Mouse (Mus musculus) c-Kit-positive CD71-negative TER-119-negative erythroid progenitor cells, embryonic 14.5 days (primary cell): ENCODE measurements at regions not wholly inside any gene's neighbourhood (a gene's known extent, or its start where the extent isn't known, plus 50 kb on each side); places are given as distances from the start of the nearest gene placed in this dataset.

Experiments
- DNase-seq: peaks from one replicate; pipeline ENCODE4 v3.0.0-alpha.2; 2013; ENCODE audit warnings: low read depth

DNA sequence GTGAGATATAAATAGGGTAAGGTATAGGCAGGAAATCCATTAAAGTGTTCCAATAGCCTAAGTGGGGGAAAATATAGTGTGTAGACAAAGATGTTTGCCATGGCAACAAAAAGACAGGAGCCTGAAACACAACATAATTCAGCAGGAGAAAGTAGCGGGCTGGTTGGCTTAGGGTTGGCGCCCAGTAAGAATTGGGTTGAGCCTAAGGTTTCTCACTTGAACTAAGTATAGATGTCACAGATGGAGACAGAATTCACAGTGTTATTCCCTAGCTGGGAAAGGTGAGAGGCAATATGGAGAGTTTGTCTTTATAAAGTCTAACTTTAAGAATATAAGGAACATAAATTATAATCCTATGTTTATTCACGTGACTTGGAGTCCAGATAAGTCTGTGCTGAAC is 64.8 kb upstream of the Ogfrl1 start:
- no peak for DNase-seq

DNA sequence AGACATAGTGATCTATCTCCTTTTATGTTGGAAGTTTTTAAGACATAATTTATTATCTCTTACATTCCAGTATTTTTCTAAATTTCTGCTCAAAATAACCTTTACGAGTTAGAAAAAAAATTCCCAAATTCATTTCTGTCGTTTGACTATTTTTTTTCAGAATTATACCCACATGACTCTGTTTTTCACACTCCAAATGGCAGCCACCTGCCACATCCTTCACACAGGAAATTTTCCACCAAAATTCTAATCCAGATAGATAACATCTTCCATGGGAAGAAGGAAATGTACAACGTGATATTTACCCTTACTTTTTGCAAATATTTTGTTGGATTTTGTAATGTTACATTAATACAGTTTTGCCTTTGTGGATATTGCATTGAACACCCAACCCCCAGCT is 66.5 kb upstream of the Ogfrl1 start:
- no peak for DNase-seq

DNA sequence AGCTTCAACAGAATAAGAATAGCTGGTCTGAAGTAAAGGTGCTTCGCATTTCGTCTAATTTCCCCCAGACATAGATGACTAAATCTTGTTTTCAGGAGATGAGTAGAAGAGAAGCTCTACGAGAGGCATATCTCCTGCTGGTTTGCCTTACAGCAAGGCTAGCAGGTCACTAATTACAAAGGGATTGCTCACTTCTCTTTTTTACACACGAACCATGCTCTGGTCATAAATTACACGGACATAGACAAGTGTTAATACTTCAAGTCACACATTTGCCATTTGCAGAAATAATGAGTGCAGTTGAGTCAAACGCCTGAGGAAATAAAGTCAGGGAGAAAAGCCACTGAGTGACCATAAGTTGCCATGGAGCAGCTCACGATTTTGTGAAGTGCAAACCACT is 68.8 kb upstream of the Ogfrl1 start:
- no peak for DNase-seq

DNA sequence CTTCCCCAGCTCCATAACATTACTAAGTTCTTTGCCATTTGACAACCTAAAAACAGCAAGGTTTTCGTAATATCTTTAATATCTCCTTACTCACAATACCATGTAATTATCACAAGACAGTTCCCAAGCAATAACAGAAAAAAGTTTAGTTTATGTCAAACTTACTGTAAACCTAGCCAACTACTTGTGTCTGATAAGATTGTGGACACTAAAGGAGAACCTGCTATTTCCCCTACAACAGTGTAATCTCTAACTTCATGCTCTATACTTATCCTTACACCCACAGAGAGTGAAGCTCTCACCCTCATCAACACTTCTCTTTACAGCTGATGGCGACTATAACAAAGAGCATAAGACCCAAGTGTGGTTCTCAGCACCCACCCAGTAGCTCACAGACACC is 69.8 kb upstream of the Ogfrl1 start:
- no peak for DNase-seq

DNA sequence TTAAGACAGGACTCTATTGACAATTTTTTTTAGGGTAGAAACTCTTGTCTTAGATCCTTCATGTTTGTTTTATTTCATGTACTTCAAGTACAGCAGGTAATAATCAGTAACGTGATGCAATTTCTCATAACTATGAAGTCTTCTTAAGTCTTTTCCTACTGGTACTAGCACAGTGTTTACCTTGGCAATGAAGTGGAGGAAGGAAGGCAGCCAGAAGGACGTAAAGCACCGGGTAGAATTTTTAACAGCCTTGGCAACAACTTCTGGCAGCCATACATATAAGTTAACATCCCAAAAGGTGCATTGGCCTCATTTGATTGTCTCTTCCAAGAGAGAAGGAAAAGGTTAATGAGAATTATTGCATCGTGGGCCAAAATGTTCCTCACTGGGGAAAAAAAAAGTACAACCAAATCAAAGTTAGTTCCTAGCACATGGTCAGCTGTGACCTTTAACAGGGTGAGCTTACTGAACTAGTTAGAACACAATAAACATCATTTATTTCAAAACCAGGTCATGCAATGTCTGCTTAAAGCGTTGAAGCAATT is 83.3 kb upstream of the Ogfrl1 start:
- DNase-seq = no peak

DNA sequence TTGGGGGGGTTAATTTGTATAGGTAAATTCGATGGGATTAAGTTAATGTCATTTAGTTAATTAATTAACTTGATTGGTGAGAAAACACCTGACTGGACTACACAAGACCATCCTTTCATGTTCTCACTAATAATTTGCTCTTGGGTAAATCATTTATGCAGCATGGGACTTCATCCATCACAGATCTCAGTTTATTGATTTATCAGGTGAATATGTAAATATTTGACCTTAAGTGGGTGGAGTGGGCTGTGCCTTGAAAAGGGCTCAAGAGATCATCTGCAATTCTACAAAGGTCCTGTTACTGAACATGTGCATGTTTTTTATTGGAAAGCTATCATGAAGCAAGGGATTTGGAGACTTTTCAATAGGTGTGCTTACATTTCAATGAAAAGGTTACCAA is 87.0 kb upstream of the Ogfrl1 start:
- DNase-seq = no peak

- no peak for DNase-seq
Measured at GRCm38 (mm10) chr1:23485150-23485775, 87.7 kb upstream of the Ogfrl1 start.

DNA sequence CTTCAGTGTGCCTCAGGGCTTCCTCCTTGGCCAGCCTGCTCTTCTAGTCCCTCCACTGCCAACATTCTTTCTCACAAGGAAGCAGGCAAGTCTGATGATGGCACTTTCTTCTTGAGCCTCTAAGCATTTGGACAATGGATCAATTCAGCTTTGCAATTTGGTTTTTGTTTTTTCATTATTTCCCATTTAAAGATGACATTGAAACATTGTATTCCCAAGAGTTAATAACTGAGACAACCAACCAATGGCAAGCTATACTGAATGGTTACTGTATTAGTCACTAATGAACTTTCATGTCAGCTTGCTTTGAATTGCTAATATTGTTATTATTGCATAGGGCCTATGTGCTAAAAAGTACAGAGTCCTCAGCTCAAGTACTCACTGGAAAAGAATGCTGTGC is 89.5 kb upstream of the Ogfrl1 start:
- DNase-seq = no peak

DNA sequence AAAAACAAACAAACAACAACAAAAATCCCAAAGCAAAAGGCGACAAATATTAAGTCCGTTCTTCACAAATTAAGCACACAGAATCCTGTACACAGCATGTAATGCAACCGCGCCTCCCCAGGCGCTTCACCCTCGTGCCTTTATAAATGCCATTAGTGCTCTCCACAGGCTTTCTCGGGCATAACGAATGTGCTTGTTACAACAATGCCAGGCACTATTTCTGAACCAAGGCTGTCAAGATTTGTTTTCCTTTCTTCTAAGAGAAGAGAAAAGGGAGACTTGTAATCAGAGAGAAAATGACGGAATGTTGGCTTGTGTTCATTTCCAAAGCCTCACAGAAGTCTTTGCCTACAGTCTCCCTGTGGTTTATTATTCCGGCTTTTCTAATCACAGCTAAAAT is 93.1 kb upstream of the Ogfrl1 start:
- DNase-seq = no peak

DNA sequence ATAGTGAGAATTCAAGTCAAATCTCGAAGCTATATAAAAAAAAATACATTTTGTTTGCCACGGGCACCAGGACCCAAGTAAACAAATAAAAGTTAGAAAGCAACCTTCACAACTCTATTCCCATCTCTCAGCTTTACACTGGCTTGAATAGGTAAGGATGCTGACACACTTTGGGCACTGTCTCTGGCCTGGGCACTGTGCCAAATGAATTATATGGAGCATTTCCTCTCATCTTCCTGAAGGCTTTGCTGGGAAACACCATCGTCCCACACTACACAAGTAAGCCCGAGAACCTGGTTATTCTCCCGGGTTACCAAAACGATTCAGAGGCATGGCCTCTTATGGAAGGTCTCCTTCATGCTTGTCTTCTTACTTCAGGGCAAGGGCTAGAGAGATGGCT is 93.5 kb upstream of the Ogfrl1 start:
- DNase-seq = no peak

GRCm38 (mm10) chr1:23492981-23493380 is 95.4 kb upstream of the Ogfrl1 start:
- no peak for DNase-seq

DNA sequence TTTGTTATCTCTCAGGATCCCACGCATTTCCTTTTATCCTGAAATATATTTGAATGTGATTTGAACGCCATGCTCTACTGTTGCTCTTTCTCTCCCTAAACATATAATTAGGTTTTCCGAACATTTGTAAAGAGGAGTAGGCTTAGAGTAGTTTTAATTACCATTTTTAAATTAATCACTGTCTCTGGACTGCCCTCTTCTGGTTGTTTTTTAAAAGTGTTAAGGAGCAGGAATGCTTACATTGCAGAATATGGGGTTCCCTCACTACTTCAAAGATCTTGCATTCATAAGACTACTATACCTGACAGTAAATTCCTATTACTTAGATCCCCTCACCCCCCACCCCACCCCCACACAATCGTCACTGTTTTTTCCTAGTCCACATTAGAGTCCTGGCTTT is 97.8 kb upstream of the Ogfrl1 start:
- peak; percentile 8 for DNase-seq

DNA sequence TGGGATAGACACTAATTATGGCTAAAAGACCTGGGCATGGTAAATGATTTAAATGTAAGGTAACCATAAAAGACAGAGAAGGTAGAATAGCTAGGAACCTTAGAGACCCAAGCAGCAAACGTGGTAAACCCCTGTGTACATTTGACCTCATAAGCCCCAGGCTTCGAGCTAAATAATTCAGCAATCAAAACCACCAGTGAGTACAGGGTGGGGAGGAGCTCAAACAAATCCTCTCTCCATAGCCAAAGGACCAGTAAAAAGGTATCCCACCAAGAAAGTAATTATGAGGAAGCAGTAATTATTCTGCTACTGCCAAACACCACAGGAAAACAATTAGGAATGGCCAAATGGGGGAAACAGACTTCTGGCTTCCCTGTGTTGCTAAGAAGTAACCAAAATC is 122.5 kb upstream of the Ogfrl1 start:
- no peak for DNase-seq

GRCm38 (mm10) chr1:23532659-23533058 is 135.1 kb upstream of the Ogfrl1 start:
- DNase-seq = no peak

GRCm38 (mm10) chr1:23536621-23537020 is 139.0 kb upstream of the Ogfrl1 start:
- DNase-seq = no peak

DNA sequence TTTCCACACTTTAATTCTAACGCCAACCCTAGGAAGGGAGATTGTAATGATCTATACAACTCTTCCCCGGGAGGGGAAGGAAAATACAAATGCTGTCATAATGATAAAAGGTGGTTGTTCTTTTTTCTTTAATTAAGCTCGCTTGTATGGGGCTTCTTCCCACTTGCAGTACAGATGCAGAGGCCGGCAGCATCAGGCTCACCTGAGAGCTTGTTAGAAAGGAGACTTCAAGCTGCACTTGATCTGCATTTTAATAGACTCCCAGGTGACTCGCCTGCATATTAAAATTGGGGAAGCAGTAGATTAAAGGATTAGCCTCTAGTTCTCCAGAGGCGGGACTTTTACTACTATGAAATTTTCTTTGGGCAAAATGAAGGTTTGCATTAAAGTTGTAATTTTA is 140.8 kb upstream of the Ogfrl1 start:
- no peak for DNase-seq

DNA sequence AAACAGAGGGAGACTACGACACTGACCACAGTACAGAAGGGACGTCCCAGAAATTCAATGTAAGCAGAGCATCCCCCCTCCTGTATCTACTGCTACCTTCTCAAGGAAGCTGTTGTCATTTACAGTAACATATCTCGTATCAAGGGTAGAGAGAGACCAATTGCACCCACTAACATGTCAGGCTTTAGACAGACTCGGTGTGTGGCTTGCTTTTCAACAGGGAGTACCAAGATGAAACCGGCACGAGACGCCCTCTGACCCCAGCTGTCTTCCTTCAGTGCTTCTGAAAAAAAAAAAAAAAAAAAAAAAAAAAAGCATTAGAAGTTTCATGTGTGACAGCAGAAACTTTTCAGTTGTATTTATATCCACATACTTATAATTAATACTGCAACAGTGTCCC is 143.0 kb upstream of the Ogfrl1 start:
- DNase-seq = no peak

GRCm38 (mm10) chr1:23555794-23556193 is 158.2 kb upstream of the Ogfrl1 start:
- DNase-seq = no peak

DNA sequence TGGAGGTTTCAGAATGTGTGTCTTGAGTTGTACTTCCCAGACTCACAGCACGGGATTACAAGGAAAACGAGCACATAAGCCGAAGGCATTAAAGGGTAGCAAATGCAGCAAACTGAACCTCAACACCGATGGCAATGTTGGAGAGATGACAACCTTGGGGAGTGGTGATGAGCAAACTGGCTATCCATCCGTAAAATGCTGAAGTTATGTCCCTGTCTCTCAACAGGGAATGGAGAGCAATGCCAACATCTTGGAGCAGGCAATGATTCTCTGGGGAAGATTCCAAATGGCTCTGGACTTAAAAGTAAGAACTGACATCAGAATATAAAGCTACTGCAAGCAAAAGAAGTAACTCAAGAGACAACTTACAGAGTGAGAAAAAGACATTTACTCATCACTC is 170.5 kb upstream of the Ogfrl1 start:
- no peak for DNase-seq

GRCm38 (mm10) chr1:23574461-23574860 is 176.9 kb upstream of the Ogfrl1 start:
- no peak for DNase-seq

GRCm38 (mm10) chr1:23575005-23575404 is 177.4 kb upstream of the Ogfrl1 start:
- DNase-seq = no peak

GRCm38 (mm10) chr1:23575515-23575914 is 177.9 kb upstream of the Ogfrl1 start:
- DNase-seq = no peak

- DNase-seq = no peak
Measured at GRCm38 (mm10) chr1:23576150-23576549, 178.6 kb upstream of the Ogfrl1 start.

- no peak for DNase-seq
Measured at GRCm38 (mm10) chr1:23589414-23589942, 172.1 kb upstream of the B3gat2 start.
